Mouse (Mus musculus): Measurements from ENCODE around the gene Tmod2. TPM values are rescaled to one million over a fixed set of nuclear protein-coding genes. Genes with fewer than 3 reads are reported as not detected.
"Not testable (repeated sequence)": the region's sequence is repeated elsewhere in the genome, so short reads cannot be mapped to it uniquely, and the experiment has no call there.

Gene Tmod2
- total RNA-seq, 2 experiments from 2014 or later, result 31.8 to 34.9 TPM

DNA sequence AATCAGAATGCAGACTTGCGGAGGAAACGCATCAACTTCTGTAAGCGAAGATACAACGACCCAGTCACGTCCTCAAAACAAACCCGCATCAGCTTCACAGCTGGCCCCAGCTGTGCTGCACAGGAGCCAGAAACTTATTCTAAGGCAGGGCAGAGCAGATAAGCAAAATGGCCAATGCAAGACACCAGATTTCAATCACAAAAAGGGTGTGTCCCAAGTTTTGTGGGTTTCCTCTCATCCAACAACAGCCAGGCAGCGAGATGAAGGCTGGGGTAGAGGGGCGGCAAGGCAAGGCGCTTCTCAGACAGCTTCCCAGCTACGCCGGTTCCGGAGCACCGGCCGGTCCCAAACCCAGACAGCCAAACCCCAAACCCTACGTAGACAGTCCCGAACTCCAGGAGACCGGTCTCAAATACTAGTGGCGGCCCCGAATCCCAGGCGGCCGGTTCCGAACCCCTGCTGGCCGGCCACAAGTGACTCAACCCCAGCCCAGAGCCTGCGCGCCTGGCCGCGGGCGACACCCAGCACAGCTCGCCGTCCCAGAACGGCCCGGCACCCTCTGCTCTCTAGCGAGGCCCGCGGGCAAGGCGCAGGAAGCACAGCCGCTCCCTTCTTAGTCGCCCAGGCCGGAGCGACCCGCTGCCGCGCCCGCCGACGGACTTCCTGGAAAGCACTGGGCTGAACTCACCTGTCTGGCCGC lies 52.2 kb downstream of the Tmod2 start:
- no peak for DNase-seq (ENCODE audit: low spot score in 2 of 2)

DNA sequence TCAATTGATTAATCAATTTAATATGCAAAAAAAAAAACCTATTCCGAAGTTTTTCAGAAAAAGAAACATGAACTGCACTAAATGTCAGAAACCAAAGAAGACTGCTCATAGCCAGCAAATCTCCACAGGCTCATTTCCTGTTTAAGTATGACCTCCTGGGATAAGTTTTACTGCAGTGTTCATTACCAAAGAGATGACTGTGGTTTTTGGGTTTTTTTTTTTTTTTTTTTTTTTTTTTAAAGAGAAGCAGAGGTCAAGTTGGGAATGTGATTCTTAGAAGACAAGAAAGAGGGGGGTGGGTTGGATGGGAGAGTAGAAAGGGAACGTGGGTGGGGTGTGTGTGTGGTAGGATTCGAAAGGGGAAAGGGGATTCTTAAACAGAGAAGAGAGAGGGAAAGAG lies 52.8 kb downstream of the Tmod2 start:
- no peak for DNase-seq (ENCODE audit: low spot score in 2 of 2)

DNA sequence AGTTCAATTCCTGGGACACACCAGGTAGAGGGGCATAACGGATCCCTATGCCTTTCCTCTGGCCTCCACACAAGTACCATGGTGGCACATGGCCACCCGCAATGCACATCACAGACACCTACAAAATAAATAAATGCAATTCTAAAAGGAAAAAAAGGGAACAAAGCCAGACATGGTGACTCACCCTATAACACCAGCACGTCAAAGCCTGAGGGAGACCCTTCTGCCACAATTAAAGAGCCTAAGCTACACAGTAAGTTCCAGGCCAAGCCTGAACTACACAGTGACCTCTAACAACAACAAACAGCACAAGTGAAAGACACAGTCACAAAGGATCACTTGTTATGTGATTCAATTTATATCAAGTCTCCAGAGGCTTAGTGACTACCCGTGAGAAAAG lies 57.4 kb downstream of the Tmod2 start:
- DNase-seq (ENCODE audit: low spot score in 2 of 2), result no peak

DNA sequence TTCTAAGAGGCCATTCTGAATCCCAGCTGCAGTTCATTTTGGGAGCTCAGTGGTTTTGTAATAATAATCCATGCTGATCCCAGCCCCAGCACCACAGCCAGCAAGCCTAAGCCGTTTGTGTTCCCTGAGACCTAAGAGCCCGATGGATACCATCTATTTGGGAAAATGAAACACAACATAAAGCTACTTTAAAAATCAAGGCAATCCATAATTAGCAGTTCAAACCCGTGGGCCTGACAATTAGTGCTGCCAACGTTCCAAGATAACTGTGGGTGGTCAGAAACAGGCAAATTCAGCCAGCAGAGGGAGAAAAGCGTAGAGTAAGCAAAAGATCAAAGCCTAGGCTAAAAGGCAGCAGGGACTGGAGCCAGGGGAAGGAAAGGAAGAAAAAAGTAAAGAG lies 59.8 kb downstream of the Tmod2 start:
- DNase-seq (ENCODE audit: low spot score in 2 of 2), result no peak

DNA sequence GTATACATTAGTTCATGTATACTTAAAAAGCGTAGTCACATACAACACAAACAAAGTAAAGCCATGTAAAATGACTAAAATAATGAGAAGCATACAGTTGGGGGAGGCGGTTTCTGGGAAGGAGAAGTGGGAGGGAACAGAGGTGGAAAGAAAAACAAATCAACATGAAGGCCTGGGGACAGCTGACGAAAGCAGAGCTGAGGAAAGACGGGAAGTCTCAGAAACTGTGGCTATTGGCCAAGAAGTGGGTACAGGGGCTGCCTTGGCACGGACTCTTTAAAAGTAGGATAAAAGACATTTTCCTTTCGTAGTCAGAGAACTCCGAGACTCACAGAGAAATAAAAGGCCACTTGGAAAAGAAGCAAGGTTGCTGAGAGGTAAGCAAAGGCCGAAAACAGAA lies 62.1 kb downstream of the Tmod2 start:
- no peak for DNase-seq (ENCODE audit: low spot score in 2 of 2)

DNA sequence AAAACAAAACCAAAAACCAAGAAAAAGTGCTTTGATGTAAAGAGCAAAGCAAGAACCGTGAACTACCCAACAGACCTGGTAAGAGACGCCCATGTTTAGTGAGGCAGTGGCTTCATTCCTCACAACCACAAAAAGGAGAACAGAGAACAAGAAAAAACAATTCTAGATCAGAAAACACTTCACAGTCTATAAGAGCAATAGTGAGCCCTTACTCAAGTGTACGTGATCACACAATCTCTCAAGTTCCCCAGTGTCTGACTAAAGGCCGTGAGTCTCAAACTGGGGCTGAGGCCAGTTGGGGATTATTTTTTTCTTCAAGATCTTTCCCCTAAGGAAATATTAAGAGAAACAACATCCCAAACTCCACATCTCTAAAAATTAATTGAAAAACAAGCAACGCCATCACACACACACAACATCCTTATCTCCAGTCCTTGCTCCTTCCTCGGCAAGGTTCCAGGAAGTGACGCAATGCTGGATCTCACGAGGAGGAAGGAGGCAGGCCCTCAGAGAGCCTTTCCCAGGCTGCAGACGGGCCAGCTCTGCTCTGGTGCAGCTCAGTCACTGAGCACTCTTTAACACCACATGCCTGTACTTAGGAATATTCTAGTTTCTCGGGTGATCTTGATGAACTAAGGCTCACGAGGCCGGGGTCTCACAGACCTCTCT lies 64.1 kb downstream of the Tmod2 start:
- peak; percentile 17 to 61 for DNase-seq (ENCODE audit: low spot score in 2 of 2)

DNA sequence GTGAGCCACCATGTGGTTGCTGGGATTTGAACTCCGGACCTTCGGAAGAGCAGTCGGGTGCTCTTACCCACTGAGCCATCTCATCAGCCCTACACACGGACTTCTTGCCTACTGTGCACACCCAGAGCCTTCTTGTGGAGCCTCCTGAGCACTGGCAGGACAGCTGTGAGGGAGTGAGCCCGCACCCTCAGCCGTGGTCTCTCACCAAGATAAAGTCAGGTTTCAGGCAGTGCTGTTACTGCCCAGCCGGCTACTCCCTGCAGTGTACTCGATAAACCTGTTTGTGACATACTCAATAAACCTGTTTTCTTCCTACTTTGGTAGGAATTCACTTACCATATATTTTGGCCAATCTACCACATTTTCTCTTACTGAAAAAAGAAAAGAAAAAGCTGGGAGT lies 65.6 kb downstream of the Tmod2 start:
- no peak for DNase-seq (ENCODE audit: low spot score in 2 of 2)

DNA sequence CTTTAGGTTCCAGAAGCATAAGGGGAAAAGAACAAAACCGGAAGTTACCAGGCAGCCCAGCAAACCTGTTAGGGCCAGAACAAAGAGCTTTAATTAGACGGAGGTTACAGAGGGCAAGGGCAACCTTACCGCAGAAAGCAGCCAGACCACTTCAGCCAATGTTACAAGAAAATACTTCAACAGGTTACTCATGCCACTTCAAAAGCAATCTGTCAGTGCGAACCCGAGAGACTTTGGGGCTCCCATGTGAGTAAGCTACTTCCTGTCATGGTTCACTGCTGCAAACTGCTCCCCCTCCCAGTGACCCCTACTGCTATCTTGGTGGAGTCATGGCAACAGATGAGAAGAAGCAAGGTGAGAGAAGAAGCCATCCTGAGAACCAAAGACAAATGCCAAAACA lies 69.6 kb downstream of the Tmod2 start:
- no peak for DNase-seq (ENCODE audit: low spot score in 2 of 2)

DNA sequence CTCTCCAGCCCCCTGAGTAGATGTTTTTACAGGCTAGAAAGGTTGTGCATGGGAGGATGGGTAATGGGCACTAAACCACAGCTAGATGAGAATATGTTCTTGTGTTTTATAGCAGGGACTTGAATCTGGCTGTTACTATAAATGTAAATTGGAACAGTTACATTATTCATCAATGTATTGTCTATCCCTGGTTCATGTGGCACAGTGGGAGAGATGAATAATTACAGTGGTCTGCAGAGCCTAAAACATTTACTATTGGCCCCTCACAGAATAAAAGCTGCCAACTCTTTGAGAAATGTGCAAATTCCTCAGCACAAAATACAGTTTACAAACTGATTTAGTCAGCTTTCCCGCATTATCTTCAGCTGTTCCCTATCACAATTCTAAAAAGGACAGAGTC lies 74.7 kb downstream of the Tmod2 start:
- no peak for DNase-seq (ENCODE audit: low spot score in 2 of 2)

DNA sequence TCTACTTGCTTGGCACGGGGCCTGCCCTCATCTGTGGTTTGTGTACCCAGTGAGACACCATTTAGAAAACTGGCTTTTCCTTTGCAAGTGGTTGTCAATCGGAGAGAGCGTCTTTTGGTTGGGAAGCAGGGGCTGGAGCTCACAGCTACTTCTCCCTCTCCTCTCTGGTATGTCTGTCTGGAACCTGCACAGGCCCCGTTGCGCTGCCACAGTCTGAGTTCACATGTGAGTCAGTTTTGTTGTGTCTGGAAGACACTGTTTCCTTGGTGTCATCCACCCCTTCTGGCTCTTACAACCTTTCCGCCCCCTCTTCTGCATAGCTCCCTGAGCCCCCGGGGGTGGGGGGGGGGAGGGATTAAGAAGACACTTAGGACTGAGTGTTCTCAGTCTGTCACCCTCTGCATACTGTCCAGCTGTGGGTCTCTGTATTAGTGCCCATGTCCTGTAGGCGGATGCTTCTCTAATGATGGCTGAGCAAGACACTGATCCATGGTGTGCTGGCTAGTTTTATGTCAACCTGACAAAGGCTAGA lies 76.6 kb downstream of the Tmod2 start:
- DNase-seq (ENCODE audit: low spot score in 2 of 2), result no peak

DNA sequence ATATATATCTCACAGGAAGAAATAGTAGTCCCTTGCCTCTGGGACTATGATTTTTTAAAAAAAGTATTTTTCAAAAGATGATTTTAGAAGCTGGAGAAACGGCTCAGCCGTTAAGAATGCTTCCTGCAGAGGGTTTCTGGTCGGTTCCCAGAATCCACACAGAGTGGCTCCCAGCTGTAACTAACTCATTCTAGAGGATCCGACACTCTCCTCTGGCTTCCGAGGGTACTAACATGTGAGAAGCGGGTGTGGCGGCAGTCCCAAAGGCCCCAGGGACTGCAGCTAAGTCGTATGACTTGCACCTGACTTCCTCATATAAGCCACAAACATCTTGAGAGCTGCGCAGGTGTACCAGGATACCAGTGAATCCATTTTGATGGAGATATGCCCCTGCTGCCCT lies 78.1 kb downstream of the Tmod2 start:
- not testable (repeated sequence) for DNase-seq (ENCODE audit: low spot score in 2 of 2)

DNA sequence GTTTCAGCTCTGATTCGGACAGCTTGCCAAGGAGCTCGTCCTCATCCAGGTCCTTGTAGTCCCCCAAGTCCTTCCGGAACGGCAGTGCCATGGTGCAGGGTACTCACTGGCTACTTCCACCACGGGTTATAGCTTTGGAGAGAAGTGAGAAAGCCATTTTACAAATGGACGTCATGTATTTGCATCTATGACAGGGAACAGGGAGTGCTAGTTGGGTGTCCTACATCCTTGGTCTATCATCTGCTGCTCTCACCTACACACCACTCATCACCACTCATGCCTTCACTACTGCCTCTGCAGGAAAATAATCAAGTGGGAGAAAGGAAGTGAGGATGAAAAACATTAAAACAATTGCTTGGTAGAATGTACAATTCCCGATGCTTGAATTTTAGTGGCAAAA lies 78.7 kb downstream of the Tmod2 start:
- DNase-seq (ENCODE audit: low spot score in 2 of 2), result no peak

DNA sequence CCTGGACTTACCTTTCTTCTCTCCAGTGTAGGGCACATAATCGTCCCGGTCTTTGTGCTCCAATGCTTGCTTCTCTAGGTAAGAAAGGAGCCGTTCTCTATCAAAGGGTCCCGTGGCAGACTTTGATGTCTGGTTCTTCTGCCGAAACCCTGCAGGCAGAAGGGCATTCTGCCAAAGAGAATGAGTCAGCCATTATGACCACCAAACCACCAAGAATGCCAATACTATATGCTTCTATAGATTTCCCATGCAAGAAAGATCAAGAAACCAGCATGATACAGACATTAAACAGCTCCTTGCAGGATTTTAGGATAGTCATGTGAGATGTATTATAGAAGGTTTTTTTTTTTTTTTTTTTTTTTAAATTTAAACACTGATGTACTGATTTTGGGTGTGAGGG lies 81.8 kb downstream of the Tmod2 start:
- no peak for DNase-seq (ENCODE audit: low spot score in 2 of 2)

DNA sequence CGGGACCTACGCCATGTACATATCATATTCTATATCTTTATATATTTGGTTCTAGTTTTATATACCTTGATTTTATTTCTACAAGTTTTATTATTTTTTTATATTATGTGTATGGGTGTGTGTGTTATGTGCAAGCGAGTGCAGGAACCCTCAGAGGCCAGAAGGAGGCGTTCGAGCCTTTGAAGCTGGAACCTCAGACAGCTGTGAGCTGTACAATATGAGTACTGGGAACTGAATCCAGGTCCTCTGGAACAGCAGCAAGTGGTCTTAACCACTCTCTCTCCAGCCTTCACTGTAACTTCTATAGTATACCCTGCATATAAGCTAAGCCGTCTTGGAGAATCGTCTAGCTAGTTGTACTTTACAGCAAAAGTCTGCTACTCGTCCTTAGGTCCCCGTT lies 83.0 kb downstream of the Tmod2 start:
- DNase-seq (ENCODE audit: low spot score in 2 of 2), result no peak

DNA sequence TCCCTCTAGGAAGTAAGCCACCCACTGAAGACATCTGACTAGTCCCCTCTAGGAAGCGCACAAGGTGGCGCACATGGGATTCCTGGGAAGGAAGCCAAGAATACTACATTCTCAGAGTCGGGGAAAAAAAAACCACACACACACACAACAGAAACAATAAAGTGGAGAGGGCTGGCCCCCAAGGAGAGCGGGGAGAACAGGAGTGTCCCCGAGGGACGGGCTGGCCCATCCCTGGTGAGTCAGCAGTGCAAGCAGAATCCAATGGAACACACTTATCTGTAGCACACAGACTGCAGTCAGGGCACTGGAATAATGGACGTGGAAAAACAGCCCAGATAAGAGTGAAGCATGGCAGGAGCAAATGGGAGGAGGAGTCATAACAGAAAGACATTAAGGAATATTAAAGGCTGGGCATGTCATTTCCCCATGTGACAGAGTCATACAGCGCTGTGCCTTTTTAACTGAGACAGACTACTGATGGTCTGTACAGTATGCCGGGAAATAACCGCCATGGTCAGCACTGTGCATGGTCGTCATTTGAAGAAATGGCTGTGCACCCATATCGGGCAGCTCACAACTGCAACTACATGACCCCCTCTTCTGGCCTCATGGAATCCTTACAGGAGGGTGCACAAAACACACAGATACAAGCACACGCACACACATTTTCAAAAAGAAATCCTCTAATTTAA lies 83.6 kb downstream of the Tmod2 start:
- DNase-seq (ENCODE audit: low spot score in 2 of 2), result no peak

DNA sequence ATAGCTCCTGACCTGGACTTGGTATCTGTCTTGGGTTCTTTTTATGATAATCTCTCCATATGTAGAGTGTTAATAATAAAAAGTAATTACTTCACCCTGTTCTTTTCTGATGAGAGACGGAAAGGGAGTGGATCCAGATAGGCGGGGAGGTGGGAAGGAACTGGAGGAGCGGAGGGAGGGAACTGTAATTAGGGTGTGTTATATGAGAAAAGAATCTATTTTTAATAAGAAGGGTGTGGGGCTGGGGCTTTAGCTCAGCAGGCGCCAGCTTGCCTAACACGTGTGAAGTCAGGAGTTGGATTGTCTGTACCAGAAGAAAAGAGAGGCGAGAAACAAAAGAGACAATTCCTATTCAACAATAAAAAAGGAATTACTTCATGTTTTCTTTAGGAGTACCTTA lies 87.5 kb downstream of the Tmod2 start:
- no peak for DNase-seq (ENCODE audit: low spot score in 2 of 2)

DNA sequence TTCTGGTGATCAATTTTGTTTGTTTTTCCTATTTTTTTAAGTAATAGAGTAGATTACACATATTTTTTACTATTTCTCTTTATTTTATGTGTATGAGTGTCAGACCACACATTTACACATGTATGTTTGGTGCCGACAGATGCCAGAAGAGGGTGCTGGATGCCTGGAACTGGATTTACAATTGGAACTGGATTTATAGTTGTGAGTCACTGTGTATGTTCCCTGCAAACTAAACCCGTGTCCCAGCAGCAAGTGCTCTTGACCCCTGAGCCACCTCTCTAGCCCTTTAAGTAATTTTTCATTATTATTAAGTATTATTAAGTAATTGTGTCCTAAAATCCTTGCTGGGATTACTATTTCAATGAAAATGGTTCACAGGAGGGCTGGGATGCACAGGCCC lies 88.9 kb downstream of the Tmod2 start:
- no peak for DNase-seq (ENCODE audit: low spot score in 2 of 2)

DNA sequence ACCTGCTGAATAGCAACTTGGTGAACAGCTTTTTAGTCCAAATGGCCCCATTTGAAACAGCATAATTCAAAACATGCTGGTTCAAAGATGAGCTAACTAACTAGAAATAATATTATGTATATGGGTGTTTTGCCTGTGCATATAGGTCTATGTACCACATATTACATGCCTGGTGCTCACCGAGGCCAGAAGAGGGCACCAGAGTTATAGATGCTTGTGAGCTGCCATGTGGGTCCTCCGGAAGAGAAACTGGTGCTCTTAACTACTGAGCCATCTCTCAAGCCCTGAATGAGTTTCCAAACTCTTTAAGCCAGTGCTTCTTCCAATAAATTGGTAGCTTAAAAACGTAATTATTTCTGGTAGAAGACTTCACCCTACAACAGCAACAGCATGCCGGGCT lies 89.3 kb downstream of the Tmod2 start:
- DNase-seq (ENCODE audit: low spot score in 2 of 2), result peak in 1 of 2 experiments; percentile 17

DNA sequence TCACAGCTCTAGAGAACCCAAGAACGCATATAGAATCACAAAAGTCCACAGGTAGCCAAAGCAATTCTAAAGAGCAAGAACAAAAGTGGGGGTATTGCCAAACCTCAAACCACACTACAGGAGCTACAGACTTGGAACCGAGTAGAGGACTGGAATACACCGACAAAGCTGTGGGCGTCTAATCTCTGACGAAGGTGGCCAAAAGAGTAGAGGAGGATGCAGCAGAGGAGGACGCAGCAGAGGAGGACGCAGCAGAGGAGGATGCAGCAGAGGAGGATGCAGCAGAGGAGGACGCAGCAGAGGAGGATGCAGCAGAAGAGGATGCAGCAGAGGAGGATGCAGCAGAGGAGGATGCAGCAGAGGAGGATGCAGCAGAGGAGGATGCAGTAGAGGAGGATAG lies 90.2 kb downstream of the Tmod2 start:
- no peak for DNase-seq (ENCODE audit: low spot score in 2 of 2)

DNA sequence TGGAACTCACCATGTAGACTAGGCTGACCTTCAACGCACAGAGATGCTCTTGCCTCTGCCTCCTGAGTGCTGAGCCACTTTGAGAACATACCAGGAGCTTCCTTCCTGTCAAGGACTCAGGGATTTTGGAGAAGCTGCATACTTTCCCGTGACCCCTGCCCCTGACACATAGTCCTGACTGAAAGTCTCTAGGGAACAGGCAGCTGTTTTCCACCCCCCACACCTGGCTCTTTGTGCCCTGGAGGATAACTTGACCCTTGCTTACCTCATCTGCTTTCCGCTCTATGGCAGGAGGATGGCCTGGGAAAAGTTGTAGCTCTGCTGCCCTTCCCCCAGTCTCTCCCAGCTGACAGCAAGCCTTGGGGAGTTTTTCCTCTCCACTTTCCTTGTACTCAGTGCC lies 93.4 kb downstream of the Tmod2 start:
- no peak for DNase-seq (ENCODE audit: low spot score in 2 of 2)

Measured in adrenal gland, postnatal 4 days (tissue).